Mouse (Mus musculus) forebrain, postnatal 0 days (tissue): Measurements from ENCODE around the gene Tln1. TPM values are rescaled to one million over a fixed set of nuclear protein-coding genes. Genes with fewer than 3 reads are reported as not detected.

ENCODE experiments used
- ATAC-seq: fragments of 200-750 bp; cut with Nextera tagmentation; 2 replicates; pipeline ENCODE4 v1.8.0; 2017; ENCODE audit warnings: mild to moderate bottlenecking, moderate library complexity
- DNase-seq: peaks from one replicate; pipeline ENCODE4 v3.0.0-alpha.2; 2015
- H3K27ac ChIP-seq: fragments of 300-500 bp; sonication (generic); 2 replicates; pipeline ENCODE4 v1.5.1; 2014; ENCODE audit warnings: low read depth, mild to moderate bottlenecking, antibody characterized with exemption, low read length, moderate library complexity, mixed read lengths
- H3K27me3 ChIP-seq: fragments of 300-500 bp; sonication (generic); 2 replicates; pipeline ENCODE4 v1.6.1; 2014; ENCODE audit warnings: mild to moderate bottlenecking, low read length, mixed read lengths; ENCODE audit not compliant: insufficient read depth
- H3K36me3 ChIP-seq: fragments of 300-500 bp; sonication (generic); 2 replicates; pipeline ENCODE4 v1.6.1; 2014; ENCODE audit warnings: mild to moderate bottlenecking, moderate library complexity; ENCODE audit not compliant: insufficient read depth
- H3K4me1 ChIP-seq: fragments of 300-500 bp; sonication (generic); 2 replicates; pipeline ENCODE4 v1.6.1; 2014; ENCODE audit warnings: antibody characterized with exemption; ENCODE audit not compliant: insufficient read depth
- H3K4me2 ChIP-seq: fragments of 300-500 bp; sonication (generic); 2 replicates; pipeline ENCODE4 v1.6.1; 2014; ENCODE audit warnings: low read depth, mild to moderate bottlenecking, moderate library complexity
- H3K4me3 ChIP-seq: fragments of 300-500 bp; sonication (generic); 2 replicates; pipeline ENCODE4 v1.5.1; 2014; ENCODE audit warnings: low read depth, low read length, mixed read lengths
- H3K9ac ChIP-seq: fragments of 300-500 bp; sonication (generic); 2 replicates; pipeline ENCODE4 v1.6.1; 2014; ENCODE audit warnings: mild to moderate bottlenecking
- H3K9me3 ChIP-seq: fragments of 300-500 bp; sonication (generic); 2 replicates; pipeline ENCODE4 v1.6.1; 2016; ENCODE audit warnings: low read length
- CTCF ChIP-seq: sonication (generic); IDR thresholded peaks from 2 replicates; pipeline ENCODE4 v1.5.1; 2016; ENCODE audit warnings: antibody characterized with exemption, control low read depth, low read depth
- WGBS: fragments of 180-500 bp; shearing (Covaris S2); extraction: QIAGEN DNeasy Blood & Tissue Kit; methylation state at CpG from one replicate; pipeline ENCODE4 v1.1.7; 2014; 5-methylcytosine and 5-hydroxymethylcytosine counted together
- polyA plus RNA-seq: library from polyadenylated mRNA; unstranded; fragments of >200 nt; fragmentation: Nextera tagmentation; extraction: Ambion mirVana; gene quantifications from 2 replicates; pipeline ENCODE4 v1.2.1, GENCODE M21; 2015
- total RNA-seq: library from RNA; depleted of rRNA; stranded (reverse); fragments of >200 nt; gene quantifications from 2 replicates; pipeline ENCODE4 v1.2.3, GENCODE M21; 2014

The Tln1 gene
- total and polyA plus RNA-seq, 2 experiments from 2014 or later = 44.1 to 66.2 TPM

DNA sequence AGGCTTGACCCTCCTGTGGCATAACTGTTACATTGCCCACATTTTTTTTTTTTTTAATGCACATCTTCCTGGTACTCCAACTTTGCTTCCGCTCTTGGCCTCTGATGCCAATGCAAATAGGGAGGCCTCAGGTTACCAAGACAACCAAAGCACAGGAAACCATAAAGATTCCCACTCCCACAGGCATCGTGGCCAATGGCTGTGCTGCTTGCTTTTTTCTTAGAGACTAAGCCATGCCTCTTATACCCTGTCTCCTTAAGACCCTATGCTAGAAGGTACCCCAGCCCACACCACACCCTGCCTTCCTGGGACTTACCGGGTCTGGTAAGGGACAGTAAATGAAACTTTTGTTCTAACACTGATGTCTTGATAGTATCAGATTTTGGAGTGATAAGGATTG is 31.0 kb upstream of the Tln1 start:
- no peaks in the 10 kb centered on the region for H3K27me3 ChIP-seq

DNA sequence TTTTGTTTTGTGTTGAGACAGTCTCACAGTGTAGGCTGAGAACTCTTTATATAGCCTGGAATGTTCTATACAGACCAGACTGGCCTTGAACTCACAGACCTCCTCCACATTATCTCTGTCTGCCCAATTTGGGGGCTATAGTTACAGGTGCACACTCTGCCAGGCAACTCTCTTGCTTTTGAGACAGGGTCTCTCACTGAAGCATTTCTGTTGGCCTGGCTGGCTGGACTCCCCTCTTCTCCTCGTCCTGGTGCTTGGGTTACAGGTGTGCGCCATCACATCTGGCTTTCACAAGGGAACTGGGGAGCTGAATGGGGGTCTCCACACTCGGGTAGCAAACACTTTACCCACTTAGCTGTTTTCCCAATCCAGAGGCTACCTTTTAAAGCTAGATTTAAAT is 29.5 kb upstream of the Tln1 start:
- 65% methylated on average over 3 of the region's 3 CpGs for WGBS
- no peaks in the 10 kb centered on the region for H3K36me3 ChIP-seq

More for the DNA sequence above, 31.0 kb upstream of the Tln1 start:
- no peaks in the 10 kb centered on the region for H3K9me3 ChIP-seq
- no peaks in the 10 kb centered on the region for H3K4me1 ChIP-seq
- ATAC-seq (no peak), DNase-seq (no peak)
- no peaks in the 10 kb centered on the region for H3K36me3 ChIP-seq
- H3K4me2 ChIP-seq = no peak overlapping the region
- no peak overlapping the region for H3K9ac ChIP-seq
- TF ChIP-seq CTCF = no peak
- WGBS = 59% methylated on average over 3 of the region's 3 CpGs
- no peak overlapping the region for H3K27ac ChIP-seq
- H3K4me3 ChIP-seq = no peak overlapping the region

GRCm38 (mm10) chr4:43591543-43591942 is 29.1 kb upstream of the Tln1 start:
- no peak; the same call in 1 of the 2 replicates for ATAC-seq

More for the DNA sequence above, 29.5 kb upstream of the Tln1 start:
- H3K4me2 ChIP-seq = no peak overlapping the region
- no peaks in the 10 kb centered on the region for H3K27me3 ChIP-seq
- no peak for ATAC-seq
- no peaks in the 10 kb centered on the region for H3K4me1 ChIP-seq
- H3K9ac ChIP-seq = no peak overlapping the region
- H3K27ac ChIP-seq = no peak overlapping the region
- TF ChIP-seq CTCF = no peak
- no peaks in the 10 kb centered on the region for H3K9me3 ChIP-seq
- H3K4me3 ChIP-seq = no peak overlapping the region
- no peak for DNase-seq

GRCm38 (mm10) chr4:43587681-43588080 is 25.2 kb upstream of the Tln1 start:
- TF ChIP-seq CTCF = no peak
- no peaks in the 10 kb centered on the region for H3K9me3 ChIP-seq
- no peak for ATAC-seq
- H3K36me3 ChIP-seq = peaks cover 18% of the 10 kb centered on the region
- no peak overlapping the region for H3K4me2 ChIP-seq
- no peaks in the 10 kb centered on the region for H3K4me1 ChIP-seq
- no peak overlapping the region for H3K27ac ChIP-seq
- no peaks in the 10 kb centered on the region for H3K27me3 ChIP-seq
- no peak overlapping the region for H3K4me3 ChIP-seq
- no peak overlapping the region for H3K9ac ChIP-seq
- no peak for DNase-seq
- WGBS = 65% methylated on average over 7 of the region's 7 CpGs

More at GRCm38 (mm10) chr4:43591543-43591942, 29.1 kb upstream of the Tln1 start:
- Histone ChIP-seq H3K9ac (no peak overlapping the region), H3K9me3 (no peaks in the 10 kb centered on the region), H3K4me1 (no peaks in the 10 kb centered on the region), H3K27ac (no peak overlapping the region), H3K36me3 (no peaks in the 10 kb centered on the region), H3K4me3 (no peak overlapping the region), H3K27me3 (no peaks in the 10 kb centered on the region), H3K4me2 (no peak overlapping the region)
- no peak for TF ChIP-seq CTCF
- DNase-seq = peak; percentile 17
- 80% methylated on average over 5 of the region's 5 CpGs for WGBS

- H3K4me2 ChIP-seq = no peak overlapping the region
- H3K9me3 ChIP-seq = no peaks in the 10 kb centered on the region
- no peak for ATAC-seq
- H3K4me3 ChIP-seq = no peak overlapping the region
- 67% methylated on average over 8 of the region's 8 CpGs for WGBS
- no peak overlapping the region for H3K27ac ChIP-seq
- H3K4me1 ChIP-seq = no peaks in the 10 kb centered on the region
- no peak for DNase-seq
- no peak for TF ChIP-seq CTCF
- H3K27me3 ChIP-seq = no peaks in the 10 kb centered on the region
- no peak overlapping the region for H3K9ac ChIP-seq
- H3K36me3 ChIP-seq = peaks cover 31% of the 10 kb centered on the region
Measured at GRCm38 (mm10) chr4:43586411-43586810, 23.9 kb upstream of the Tln1 start.

DNA sequence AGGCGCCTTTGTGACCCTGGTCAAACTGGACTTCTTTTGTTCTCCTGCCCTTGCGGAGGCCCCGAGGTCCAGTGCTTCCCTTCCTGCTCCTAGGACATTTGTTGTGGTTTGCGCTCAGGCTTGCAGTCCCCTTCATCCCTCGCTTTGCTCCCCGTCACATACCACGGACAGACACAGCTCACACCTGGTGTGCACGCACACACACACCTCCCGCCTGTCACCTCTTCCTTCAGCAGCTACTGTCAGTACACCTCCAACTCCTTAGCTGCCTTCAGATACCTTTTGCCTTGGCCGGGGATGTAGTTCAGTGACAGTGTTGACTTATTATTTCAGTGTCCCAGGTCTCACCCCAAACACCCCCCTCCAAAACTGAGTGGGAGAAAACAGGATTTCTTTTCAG is 23.2 kb upstream of the Tln1 start:
- Histone ChIP-seq H3K4me1 (no peaks in the 10 kb centered on the region), H3K27me3 (no peaks in the 10 kb centered on the region), H3K4me3 (no peak overlapping the region), H3K36me3 (peaks cover 38% of the 10 kb centered on the region), H3K9ac (no peak overlapping the region), H3K27ac (no peak overlapping the region), H3K4me2 (no peak overlapping the region), H3K9me3 (no peaks in the 10 kb centered on the region)
- DNase-seq (no peak), ATAC-seq (no peak)
- 70% methylated on average over 9 of the region's 10 CpGs for WGBS
- TF ChIP-seq CTCF = no peak

DNA sequence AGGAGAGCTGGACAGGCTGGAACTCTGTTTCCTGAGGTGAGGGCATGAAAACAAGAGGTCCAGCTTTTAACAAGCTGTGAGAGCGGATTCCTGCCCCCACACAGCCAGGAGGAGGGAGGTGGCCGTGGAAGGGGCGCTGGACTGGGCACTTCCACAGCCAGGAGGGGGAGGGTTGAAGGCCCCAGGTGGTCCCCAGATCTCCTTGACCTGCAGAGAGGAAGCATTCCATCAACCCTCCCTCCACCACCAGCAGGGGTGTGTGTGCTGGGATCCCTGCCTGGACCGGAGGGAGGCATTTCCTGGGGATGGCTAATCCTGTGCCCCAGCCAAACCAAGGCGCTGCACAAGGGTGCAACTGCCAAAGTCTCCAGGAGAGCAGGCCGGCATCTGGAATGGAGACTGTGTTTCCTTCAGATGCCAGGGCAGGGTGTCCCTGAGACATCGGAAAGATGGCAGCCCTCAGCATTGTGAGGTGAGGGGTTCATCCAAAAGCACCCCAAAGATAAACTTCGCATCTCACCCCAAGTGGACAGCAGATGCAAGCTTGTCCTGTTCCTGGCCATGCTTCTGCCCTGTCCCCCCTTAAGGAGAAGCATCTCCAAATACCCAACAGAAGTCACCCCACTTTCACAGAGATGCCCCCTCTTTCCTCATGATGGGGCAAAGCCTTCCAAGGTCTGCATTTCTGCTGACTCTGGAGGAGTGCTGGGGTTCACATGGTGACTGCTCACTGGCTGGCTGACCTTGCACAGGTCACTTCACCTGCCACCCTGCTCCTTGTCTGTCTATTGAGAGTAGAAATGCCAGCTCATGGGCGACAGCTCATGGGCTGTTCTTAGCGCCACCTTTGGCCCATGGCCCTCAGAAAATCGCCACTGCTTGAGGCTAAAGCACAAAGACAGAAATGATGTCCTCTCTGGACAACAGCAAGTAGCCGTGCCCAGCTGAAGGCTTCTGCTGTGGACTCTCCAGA is 22.2 kb upstream of the Tln1 start, which contains the start of gene Msmp:
Gene Msmp, minus strand, starts transcription at position 51 of the 973 bp plus-strand sequence.
- WGBS = 67% methylated on average over 12 of the region's 12 CpGs
- H3K36me3 ChIP-seq = peaks cover 42% of the 10 kb centered on the region

More for the DNA sequence above, 22.2 kb upstream of the Tln1 start, which contains the start of gene Msmp:
- Histone ChIP-seq H3K9me3 (no peaks in the 10 kb centered on the region), H3K9ac (no peak within 1 kb of the TSS), H3K4me3 (no peak within 1 kb of the TSS), H3K27ac (no peak within 1 kb of the TSS), H3K4me2 (no peak within 1 kb of the TSS), H3K4me1 (peaks cover 2% of the 10 kb centered on the region), H3K27me3 (no peaks in the 10 kb centered on the region)
- ATAC-seq (0 out of 2 replicates have a peak, but pooled peaks have one; percentile 10), DNase-seq (no peak)
- TF ChIP-seq CTCF = no peak
